Mouse (Mus musculus) thymus, adult 2 months (tissue): ENCODE results near the gene Dnaja1. TPM values are rescaled to one million over a fixed set of nuclear protein-coding genes. Genes with fewer than 3 reads are reported as not detected.

Experiments
- DNase-seq: peaks from one replicate; pipeline ENCODE4 v3.0.0; 2021
- H3K27ac ChIP-seq: fragments of 200-500 bp; 2 replicates; pipeline ENCODE4 v1.5.1; 2012; ENCODE audit warnings: low read length, control low read depth; ENCODE audit not compliant: control insufficient read depth, insufficient read depth
- H3K27me3 ChIP-seq: fragments of 200-500 bp; 2 replicates; pipeline ENCODE4 v1.6.1; 2012; ENCODE audit warnings: mild to moderate bottlenecking, low read length, moderate library complexity, mixed read lengths; ENCODE audit not compliant: control insufficient read depth, insufficient read depth
- H3K36me3 ChIP-seq: fragments of 200-500 bp; 2 replicates; pipeline ENCODE4 v1.6.1; 2012; ENCODE audit warnings: mild to moderate bottlenecking, low read length, moderate library complexity; ENCODE audit not compliant: control insufficient read depth, insufficient read depth
- H3K4me1 ChIP-seq: fragments of 200-500 bp; replicated peaks from 2 replicates; pipeline ENCODE4 v1.6.1; 2012; ENCODE audit warnings: low read length; ENCODE audit not compliant: control insufficient read depth, insufficient read depth
- H3K4me3 ChIP-seq: fragments of 200-500 bp; 2 replicates; pipeline ENCODE4 v1.5.1; 2012; ENCODE audit warnings: mild to moderate bottlenecking, low read length, control low read depth, moderate library complexity; ENCODE audit not compliant: control insufficient read depth, insufficient read depth
- CTCF ChIP-seq: fragments of 200-500 bp; IDR thresholded peaks from 2 replicates; pipeline ENCODE4 v1.5.1; 2012; ENCODE audit warnings: mild to moderate bottlenecking, control low read depth, low read length, moderate library complexity, borderline replicate concordance; ENCODE audit not compliant: control insufficient read depth, poor library complexity, insufficient read depth; ENCODE audit errors: extremely low read depth
- POLR2A ChIP-seq: fragments of 200-500 bp; IDR thresholded peaks from 2 replicates; pipeline ENCODE4 v1.6.1; 2012; ENCODE audit warnings: mild to moderate bottlenecking, low read length, control low read depth, moderate library complexity; ENCODE audit not compliant: control insufficient read depth, poor library complexity, insufficient read depth; ENCODE audit errors: extremely low read depth
- WGBS: fragments of 180-500 bp; shearing (Covaris S2); methylation state at CpG from one replicate; pipeline ENCODE4 v1.1.7; 2018; 5-methylcytosine and 5-hydroxymethylcytosine counted together
- polyA plus RNA-seq: library from polyadenylated mRNA; depleted of rRNA; stranded (reverse); fragments of >200 nt; gene quantifications from 2 replicates; pipeline ENCODE4 v1.2.3, GENCODE M21; 2012

Dnaja1 gene
- polyA plus RNA-seq, 1 experiment = 13.4 TPM

DNA sequence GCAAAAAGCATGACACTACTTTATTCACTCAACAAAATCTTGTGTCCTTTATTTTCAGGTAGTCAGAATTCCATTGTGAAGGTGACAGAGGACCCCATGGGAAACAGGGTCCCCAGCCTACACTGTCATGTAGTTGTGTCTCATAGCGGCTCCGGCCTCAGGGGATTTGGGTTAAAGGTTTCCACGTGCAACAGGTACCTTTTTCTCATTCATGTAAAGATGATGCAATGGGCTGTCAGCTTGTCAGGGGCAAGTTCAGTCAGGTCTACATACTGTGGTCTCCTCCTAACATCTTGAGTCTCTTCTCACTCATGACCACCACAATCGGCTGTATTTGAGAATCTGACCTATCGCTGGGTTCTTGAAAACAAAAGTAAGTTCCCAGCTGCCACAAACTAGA is 39.6 kb upstream of the Dnaja1 start:
- no peak for DNase-seq
- H3K36me3 ChIP-seq = peaks cover 11% of the 10 kb centered on the region
- H3K4me1 ChIP-seq = no peaks in the 10 kb centered on the region
- no peak overlapping the region for H3K4me3 ChIP-seq
- H3K27me3 ChIP-seq = no peaks in the 10 kb centered on the region
- 93% methylated on average over 5 of the region's 5 CpGs for WGBS
- TF ChIP-seq POLR2A = no peak
- TF ChIP-seq CTCF = no peak
- no peak overlapping the region for H3K27ac ChIP-seq

GRCm38 (mm10) chr4:40683306-40683705 is 38.6 kb upstream of the Dnaja1 start:
- no peak for DNase-seq
- Histone ChIP-seq H3K4me1 (no peaks in the 10 kb centered on the region), H3K4me3 (no peak overlapping the region), H3K27me3 (no peaks in the 10 kb centered on the region), H3K27ac (no peak overlapping the region), H3K36me3 (peaks cover 16% of the 10 kb centered on the region)
- 44% methylated on average over 2 of the region's 2 CpGs for WGBS
- no peak for TF ChIP-seq CTCF
- TF ChIP-seq POLR2A = no peak

- WGBS = 95% methylated on average over 11 of the region's 11 CpGs
- peaks cover 51% of the 10 kb centered on the region for H3K36me3 ChIP-seq
- no peaks in the 10 kb centered on the region for H3K27me3 ChIP-seq
- no peak overlapping the region for H3K4me3 ChIP-seq
- TF ChIP-seq POLR2A (no peak), CTCF (no peak)
- DNase-seq = no peak
- H3K4me1 ChIP-seq = no peaks in the 10 kb centered on the region
- no peak overlapping the region for H3K27ac ChIP-seq
Observed at GRCm38 (mm10) chr4:40691100-40691499, 30.9 kb upstream of the Dnaja1 start.

GRCm38 (mm10) chr4:40697059-40697458 is 24.9 kb upstream of the Dnaja1 start:
- DNase-seq = no peak
- no peaks in the 10 kb centered on the region for H3K4me1 ChIP-seq
- H3K27ac ChIP-seq = no peak overlapping the region; the same call in 1 of the 2 replicates
- TF ChIP-seq POLR2A (no peak), CTCF (no peak)
- peaks cover 26% of the 10 kb centered on the region for H3K36me3 ChIP-seq
- no peak overlapping the region for H3K4me3 ChIP-seq
- no peaks in the 10 kb centered on the region for H3K27me3 ChIP-seq
- 69% methylated on average over 7 of the region's 7 CpGs for WGBS

DNA sequence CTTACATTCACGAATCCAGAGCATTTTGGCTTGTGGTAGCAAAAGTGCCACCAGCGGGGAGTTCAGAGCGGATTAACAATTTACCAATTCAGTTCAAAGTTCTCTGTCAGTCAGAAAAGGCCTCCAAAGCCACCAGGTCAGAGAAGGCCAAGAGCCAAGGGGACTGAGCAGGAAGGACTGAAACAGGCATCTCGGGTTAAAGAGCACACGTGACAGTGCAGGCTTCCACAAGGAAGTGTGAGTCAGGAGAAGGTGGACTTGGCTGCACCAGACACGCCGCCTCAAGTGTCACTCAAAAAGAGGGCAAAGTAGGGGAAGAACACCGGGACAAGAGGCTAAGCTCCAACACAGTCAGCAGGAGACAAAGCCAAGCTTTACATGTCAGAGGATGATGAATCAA is 21.7 kb upstream of the Dnaja1 start:
- Histone ChIP-seq H3K27me3 (no peaks in the 10 kb centered on the region), H3K36me3 (peaks cover 8% of the 10 kb centered on the region), H3K27ac (no peak overlapping the region), H3K4me1 (peaks cover 7% of the 10 kb centered on the region), H3K4me3 (no peak overlapping the region)
- TF ChIP-seq CTCF (no peak), POLR2A (no peak)
- 98% methylated on average over 8 of the region's 8 CpGs for WGBS
- no peak for DNase-seq

GRCm38 (mm10) chr4:40701796-40702195 is 20.2 kb upstream of the Dnaja1 start:
- peaks cover 7% of the 10 kb centered on the region for H3K4me1 ChIP-seq
- DNase-seq = no peak
- no peaks in the 10 kb centered on the region for H3K36me3 ChIP-seq
- TF ChIP-seq CTCF (no peak), POLR2A (no peak)
- H3K27me3 ChIP-seq = no peaks in the 10 kb centered on the region
- no peak overlapping the region for H3K4me3 ChIP-seq
- WGBS = 93% methylated on average over 3 of the region's 3 CpGs
- no peak overlapping the region for H3K27ac ChIP-seq

- Histone ChIP-seq H3K4me3 (peak within 1 kb of the TSS; percentile 58), H3K27me3 (no peaks in the 10 kb centered on the region), H3K27ac (peak within 1 kb of the TSS; percentile 76), H3K36me3 (no peaks in the 10 kb centered on the region), H3K4me1 (peaks cover 7% of the 10 kb centered on the region)
- peak; percentile 94 for DNase-seq
- WGBS = under 1% methylated on average over 42 of the region's 42 CpGs
- TF ChIP-seq POLR2A = peak; percentile 64
- TF ChIP-seq CTCF = 0 out of 2 replicates have a peak, but pooled peaks have one; percentile 25
Observed at GRCm38 (mm10) chr4:40702797-40703709, 18.9 kb upstream of the Dnaja1 start, which contains the start of gene Aptx. Aptx (minus strand) TSS chr4:40703194.
